Mouse (Mus musculus): ENCODE results near the gene Tfpi2.

Gene Tfpi2

DNA sequence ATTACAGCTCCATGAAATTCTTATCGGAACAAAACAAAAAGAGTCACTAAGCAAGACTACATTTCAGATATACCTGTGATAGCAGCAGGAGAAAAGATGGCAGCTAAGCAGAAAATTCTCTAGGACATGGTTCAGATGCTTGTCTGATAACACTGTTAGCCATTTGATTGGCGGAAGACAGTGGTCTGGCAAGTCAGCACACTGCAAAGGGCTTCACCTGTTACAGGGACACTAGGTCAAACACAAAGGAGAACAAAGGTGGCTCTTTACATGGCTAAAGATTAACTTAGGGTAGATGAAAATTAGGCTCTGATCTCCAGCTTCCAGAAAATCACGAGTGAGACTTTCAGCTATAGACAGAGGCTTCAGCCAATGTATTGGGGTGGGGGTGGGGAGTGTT lies at the start of gene Tfpi2:
Tfpi2 (minus strand) TSS at position 170 of the 400 bp plus-strand sequence.
- no peak for DNase-seq

DNA sequence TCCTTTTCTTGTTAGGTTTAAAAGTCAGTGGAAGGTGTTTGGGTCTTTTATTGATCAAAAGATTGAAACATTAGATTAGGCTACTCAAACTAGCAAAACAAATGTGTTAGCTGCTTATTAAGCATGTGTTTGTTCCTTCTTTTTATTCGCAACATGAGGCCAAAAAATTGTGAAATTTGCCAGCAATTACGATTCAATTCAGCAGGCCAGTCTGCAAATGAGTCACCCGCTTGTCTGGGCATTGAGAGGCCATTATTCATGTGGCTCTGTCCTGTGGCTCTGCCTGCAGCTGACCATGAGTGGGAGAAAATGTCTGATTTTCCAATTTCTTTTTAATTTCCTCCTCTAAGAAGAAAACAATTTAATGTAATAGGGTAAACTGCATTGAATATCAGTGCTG lies 42.2 kb upstream of the Tfpi2 start:
- DNase-seq: no peak

DNA sequence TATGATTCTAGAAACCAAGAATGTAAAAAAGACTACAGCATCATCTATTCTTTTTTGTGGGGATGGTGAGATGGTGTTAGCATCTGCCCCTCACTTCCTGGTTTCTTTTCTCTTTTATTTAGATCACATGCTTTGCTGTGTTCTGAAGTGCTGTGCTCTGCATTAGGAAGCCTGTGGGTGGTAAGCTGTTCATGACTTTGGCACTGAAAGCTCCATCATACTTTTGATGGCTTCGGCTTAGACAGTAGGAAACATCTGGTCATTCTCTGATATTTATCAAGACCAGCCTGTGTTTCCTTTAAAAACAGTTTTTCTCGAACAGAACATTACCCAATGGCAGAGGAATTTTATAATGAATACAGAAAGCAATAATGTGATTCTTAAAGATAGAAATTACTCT lies 37.6 kb upstream of the Tfpi2 start:
- no peak for DNase-seq

DNA sequence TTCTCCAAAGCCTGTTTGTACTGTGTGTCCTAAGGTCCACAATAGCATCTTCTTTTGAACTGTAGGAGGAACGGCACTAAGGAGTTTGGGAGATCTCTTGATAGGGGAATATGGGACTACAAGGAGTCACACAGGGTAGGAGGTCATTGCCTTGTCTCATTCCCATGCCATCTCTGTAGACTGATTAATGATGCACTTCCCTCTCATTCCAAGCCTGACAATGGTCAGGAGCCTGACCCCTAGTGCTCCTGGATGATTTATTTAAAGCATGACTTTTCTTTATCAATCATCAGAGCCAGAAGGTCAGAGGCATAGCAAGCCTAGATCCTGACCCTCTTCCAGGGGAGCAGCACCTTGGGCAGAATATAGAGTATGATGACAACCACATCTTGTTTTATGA lies 33.9 kb upstream of the Tfpi2 start:
- no peak for DNase-seq

DNA sequence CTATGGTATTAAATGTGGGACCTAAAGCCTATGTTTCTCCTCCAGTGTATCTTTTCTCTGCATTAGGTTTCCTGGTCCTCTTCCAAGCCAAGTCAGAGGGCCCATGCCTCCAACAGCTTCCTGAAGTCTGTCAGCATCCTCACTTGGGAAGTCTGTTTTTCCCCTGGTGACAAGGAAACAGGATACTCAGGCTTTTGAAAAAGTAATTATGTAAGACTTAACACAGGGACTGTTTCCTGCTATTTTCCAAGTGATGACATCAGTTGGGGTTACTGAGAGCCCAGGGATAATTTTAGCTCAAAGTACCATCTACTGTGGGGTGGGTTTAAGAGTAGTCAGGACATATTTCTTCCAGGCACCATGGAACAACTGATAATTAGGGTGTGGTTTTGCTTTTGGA lies 20.8 kb upstream of the Tfpi2 start:
- DNase-seq: no peak

DNA sequence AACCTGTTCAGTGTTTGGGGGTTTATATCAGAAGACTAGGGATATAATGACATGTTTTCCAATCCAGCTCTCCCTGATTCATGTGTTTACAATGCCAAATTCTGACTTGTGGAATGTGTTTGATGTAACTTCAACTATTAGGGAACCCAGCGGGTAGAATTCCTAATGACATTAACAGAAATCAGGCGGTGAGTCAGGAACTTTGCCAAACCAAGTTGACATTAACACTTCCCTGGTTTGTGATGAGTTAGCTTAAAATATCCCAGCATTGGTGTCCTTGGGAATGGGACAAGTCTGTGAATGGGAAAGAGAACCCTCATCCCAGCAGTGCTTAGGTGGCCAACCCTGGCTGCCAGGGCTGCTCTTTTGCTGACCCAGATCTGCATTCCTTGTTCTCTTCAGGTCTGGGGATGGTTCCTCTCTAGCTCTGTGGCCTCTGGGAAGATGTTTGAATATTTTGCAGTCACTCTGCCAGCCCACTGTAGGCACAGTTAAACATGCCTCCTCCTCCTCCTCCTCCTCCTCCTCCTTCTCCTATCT lies 19.9 kb upstream of the Tfpi2 start:
- no peak for DNase-seq

DNA sequence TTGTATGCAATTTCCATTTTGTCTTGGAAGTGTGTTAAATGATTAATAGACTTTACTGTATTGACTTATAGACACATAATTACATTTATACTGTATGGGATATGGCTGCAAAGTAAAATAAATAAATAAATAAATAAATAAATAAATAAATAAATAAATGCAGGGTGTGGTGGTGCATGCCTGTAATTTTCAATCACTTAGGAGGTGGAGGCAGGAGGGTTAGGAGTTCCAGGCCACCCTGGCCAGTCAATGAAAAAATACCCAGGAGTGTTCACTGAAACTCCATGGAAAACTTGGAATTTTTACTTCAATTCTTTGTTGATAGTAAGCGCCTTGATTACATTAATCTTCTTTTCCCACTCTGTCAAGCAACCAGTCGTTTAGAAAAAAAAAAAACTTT lies 16.1 kb upstream of the Tfpi2 start:
- no peak for DNase-seq

DNA sequence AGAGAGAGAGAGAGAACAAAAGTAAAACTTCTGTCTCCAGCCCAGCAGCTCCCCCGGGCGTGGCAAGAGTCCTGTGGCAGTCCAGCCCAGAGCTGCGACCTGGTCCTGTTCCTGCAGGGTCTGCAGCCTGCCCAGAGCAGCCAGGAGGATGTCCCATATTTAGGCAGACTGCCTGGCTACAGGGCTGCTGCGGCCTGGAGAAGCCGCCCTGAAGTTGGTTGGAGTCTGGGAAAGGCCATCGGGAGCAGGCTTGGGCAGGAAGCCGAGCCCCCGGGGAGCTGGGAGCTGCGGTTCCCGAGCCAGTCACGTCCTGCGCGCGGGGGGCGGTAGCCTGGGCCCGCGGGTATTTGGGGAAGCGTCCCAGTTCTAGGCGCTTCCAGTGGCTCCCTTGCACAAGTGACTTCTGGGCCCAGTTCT lies 15.2 kb upstream of the Tfpi2 start, which contains the start of gene Gng11:
Gng11 (plus strand) TSS at position 15 of the 417 bp plus-strand sequence.
- peak; percentile 12 for DNase-seq

DNA sequence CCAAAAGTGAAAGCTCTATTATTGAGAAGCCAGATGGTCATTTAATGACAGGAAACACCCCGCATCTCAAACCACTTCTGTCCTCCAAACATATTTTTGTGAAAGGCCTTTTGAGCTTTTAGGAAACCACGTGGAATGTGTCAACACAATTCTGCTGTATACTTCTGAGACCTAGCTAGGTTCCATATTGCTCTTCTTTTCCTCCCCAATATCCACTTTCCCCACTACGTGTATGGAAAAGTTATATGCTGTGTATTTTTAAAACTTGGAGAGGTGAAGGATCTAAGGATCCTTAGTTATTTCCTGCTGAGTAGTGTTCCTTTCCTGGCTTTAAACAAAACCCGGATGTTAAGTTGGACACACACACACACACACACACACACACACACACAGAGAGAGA lies 14.7 kb upstream of the Tfpi2 start:
- no peak for DNase-seq

DNA sequence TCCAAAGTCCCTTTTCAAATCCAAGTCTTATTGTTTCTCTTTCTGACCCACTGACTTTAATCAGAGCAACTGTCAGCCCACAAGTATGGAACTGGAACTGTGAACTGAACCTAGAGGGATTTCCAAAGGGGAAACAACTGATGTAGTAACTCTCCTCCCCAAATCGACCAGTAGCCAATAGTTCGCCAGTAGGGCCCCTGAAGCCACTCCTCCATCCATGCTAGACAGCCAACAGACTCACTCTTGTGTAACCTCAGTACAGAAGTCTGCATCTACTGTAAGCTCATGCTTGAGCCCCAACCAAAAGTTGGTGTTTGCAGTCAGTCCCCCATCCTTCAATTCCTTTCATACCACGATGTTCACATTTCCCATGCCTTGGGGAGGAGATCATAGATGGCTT lies 12.0 kb upstream of the Tfpi2 start:
- DNase-seq: no peak

DNA sequence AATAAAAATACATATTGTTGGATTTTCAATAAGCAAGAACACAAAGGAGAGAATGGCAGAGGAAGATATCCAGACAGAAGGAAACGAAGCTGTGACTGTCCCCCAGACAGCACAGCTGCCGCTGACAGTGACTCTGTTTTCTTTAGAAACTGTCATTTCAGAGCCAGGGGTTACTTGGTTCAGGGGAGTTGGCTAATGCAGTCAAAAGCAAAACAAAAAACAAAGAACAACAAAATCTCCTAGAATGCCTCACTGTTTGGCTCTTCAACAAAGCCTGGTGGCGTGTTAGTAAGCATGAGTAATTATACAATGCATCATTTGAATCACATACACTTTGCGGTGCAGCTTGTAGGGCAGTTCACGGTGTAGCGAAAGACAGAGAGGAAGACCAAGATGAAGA lies 10.6 kb upstream of the Tfpi2 start:
- no peak for DNase-seq

DNA sequence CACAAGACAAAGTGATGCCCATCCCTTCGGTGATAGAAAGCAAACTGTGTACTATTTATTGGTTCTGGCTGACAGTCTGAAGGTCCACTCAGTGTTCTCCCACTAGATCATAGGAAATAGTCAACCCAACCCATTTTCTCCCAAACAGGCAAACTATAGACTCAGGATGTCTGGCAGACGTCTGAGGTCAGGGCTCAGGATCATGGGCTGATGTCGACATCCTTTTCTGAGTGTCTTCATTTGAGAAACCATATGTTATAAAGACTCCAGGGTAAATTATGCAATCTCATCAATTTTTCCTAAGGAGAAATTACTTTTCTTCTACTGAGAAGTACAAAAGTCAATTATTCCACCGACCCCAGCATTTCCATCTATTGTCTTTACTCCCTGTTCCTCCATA lies 9.4 kb upstream of the Tfpi2 start:
- DNase-seq: no peak

DNA sequence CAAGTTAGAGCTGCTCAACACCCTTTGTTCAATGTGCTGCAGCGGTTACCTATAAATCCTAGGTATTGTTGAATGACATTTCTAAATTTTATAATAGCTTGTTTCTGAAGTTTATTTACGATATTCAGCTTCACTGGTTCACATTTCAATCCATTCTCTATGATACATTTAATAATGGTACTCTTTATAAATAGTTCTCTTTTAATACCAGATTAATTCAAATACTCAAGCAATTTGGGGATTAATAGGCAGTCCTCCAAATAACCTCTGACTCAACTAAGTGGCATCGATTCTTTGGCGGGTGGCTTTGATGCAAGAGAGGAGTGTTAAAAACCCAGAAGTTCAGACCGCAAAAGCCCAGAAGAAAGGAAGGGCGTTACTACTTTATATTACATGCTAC lies 4.8 kb upstream of the Tfpi2 start, which contains the start of gene Gngt1:
Gngt1 (plus strand) TSS at position 301 of the 400 bp plus-strand sequence.
- DNase-seq: no peak

DNA sequence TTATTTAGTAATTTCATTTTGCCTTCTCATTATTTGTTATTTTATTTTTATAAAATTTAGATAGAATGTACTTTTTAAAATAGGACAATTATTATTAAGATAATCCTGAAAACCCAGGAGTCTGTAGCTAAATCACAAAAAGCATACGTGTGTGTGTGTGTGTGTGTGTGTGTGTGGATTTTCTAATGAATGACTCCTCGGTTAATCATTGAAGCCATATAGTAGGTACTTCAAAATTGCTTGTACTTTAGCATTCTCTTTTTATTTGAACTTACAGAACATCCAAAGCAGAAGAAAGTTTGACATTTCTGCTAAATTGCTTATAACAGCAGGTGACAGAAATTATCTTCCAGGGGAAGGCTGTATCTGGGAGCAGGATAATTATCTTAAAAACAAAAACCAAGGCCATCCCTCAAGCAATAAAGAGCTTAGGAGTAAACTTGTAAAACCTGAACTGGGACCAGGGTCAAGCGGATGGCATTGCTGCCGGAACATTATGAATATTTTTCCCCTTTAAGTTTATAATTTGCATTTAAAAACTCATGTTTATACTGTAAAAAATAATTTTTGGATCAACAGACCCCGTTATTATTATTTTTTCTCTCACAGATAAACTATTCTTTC lies 5.9 kb downstream of the Tfpi2 start:
- DNase-seq: no peak

DNA sequence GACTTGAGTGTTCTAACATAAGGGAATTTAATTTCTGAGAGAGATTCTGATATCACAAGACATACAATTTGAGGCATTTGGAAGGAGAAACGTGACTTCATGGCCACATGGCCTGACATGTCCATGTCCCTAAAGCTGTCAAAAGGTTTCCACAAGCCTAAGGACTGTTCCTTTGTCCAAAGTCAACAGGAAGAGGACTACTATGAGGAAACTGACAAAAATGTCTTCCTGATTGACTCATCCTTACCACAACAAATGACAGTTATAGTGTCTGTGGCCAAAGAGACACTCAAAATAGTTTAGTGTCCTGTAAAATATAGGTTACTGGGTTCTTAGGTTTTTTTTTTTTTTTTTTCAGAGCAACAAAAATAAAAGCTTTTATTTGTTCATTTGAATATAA lies 15.0 kb downstream of the Tfpi2 start:
- no peak for DNase-seq

DNA sequence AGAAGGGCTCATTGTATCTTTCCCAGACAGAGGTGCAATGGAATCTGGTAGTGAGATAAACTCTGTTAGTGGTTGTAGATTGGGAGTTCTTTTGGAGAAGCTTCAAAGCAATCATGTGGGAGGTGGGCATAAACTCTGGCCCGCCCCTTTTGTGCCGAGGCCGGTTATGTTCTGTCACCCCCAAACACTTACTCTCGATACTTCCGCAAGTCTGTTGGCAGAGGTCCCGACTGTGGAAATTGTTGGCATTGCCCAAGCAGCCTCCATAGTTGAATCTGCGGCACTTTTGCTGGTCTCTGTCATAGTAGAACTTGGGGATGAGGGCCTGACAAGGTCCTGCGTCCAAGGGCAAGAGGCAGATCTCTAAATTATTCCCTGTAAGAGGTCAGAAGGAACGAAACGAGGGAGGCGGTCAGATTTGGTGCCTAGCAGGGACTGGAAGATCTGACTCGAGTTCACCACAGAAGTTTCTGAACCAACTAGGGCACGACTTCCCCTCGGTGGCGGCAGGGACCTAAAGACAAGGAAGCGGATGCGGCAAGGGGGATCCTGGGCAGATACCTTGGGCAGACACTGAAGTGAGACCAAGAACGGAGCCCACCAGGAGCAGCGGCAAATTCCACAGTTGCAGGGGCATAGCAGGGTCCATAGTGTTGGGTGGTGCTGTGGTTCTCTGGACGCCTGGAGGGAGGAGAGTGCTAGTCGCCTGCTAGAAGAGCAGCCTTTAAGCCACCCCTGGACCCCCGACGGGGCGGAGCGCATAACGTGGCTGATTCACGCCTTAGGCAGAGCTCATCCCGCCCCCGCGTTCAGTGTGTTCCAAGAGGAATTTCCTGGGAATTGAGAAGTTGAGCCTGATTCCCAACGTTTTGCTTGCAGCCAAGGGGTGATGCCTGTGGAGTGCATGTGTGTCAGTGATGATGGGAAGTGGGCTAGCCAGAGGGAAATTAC lies 20.8 kb downstream of the Tfpi2 start:
- no peak for DNase-seq

DNA sequence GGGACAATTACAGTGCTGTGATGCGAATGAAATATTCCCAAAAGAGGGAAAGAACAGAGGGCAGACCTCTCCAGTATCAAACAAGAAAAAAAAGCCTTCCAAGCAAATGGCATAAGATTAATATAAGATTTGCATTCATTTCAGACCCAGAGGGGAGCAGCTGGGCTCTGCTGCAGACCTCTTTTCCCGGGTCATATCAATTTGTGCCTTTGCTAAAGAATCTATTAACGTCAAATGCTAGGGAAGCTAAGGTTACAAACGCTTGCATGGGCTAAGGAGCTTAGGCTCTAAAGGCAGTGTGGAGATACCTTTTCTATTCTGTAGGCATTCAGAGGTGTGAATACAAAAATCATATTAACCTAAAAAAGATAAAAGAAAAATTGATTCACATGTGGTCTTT lies 33.8 kb downstream of the Tfpi2 start:
- no peak for DNase-seq

DNA sequence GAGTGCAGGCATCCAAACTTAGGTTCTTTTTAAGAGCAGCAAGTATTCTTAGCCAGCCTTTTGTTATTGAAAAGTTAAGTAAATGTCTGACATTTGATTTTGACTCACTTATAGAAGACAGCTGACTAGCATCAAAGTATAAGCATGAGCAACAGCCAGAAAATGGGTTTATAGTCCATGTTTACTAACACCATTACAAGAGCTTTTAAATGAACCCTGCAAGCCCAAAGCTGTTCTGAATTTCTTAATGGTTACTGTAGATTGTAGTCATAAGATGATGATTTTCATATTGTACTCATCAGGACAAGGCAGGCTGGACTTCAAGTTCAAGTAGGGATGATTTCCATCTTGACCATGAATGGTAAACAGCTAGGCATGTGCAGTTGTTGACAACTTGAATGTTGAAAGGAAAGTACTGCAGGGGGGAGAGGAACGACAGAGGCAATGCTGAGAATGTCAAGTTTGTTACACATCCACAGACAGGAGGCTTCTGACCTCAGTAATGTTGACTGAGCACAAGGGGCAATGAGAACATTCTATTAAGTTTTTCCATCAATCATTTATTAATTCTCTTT lies 52.5 kb downstream of the Tfpi2 start:
- DNase-seq: no peak

DNA sequence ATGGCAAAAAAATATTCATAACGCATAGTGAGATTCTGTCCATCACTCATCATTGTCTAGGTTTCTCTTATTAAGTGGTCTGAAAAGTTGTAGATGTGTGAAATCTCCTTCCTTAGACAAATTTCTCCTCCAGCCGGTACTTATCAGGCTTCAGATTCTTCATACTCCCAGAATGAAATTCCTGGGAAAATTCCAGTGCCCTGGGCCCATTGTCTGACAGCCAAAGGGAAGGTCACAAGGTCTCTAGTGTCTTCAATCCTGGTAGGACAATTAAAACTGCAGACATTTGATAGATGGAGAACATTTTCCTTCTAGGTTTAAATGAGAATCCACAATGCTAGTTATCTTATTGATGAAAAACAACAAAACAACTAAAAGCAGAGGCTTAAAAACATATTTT lies 53.1 kb downstream of the Tfpi2 start:
- DNase-seq: no peak

DNA sequence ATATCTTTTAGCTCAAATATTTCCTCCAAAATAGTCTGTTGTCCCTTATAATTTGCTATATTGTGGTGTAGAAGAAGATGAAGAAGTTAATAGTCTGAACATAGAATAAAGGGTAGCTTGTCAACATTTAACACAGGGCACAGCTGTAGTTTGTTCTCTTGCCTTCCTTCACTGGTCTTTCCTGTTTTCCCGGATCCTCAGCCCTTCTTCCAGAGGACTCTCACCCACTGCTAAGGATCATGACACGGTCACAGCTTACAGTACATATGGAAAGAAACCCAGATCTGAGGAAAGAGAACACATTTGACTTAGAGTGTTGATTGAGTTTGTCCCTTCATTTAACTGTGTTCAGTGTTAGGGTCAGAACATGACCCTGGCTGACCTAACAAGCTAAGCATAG lies 53.7 kb downstream of the Tfpi2 start:
- DNase-seq: no peak

DNA sequence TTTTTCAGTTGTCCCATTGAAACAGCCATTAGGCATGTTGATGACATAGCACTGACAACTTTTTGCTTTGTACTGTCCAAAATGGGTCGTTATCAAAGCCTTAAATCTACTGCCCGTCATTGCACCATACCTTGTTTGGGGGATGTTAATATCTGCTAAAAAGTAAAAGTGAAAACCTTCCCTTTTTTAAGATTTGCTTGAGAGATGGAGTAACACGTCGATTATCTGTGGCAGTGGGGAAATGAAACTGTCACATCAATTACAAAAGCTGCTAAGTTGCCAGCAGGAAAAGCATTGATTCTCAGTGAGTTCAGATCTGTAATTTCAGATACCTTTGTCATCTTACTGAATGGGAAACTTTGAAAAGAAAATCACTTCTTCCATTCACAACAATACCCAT lies 62.6 kb downstream of the Tfpi2 start:
- DNase-seq: no peak

DNA sequence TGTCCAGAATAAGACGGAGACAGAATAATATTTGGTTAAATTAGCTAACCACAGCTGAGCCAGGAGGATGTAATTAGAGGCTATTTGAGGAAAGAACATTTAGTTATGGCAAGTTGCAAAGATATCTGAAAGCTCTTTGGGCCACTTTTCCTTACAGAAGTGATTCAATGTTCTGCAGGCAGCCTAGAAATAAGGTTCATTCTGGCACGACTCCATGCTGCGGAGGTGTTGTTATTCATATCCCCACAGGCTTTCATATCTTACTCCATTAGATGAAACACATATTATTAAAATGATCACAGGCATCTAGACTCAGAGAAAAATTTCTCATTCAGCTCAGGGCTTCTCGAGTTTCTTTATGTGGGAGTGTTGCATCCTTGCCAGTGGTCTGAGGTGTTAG lies 65.8 kb downstream of the Tfpi2 start:
- DNase-seq: no peak

DNA sequence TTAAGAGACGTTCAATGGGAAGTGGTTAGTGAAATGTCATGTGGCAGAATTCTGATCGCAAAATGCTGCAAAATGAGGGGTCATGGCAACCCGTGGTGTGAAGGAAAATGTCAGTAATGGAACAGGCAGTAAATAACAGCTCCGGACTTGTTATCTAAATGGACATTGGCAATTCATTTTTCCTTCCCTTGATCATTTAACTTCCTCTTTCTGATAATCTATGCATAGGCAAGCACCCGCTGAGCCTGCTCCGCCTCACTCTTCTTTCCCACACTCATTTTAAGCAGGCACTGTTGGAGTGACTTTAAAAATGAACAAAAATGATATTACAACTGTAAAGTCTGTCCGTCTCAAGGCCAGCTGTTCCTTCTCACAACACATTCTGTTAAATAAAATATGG lies 72.7 kb downstream of the Tfpi2 start:
- DNase-seq: no peak

All from cerebellum, adult 8-10 months (tissue).